Mouse (Mus musculus) common myeloid progenitor, adult 5-6 weeks (primary cell): ENCODE data around the gene Rab30. TPM values are rescaled to one million over a fixed set of nuclear protein-coding genes. Genes with fewer than 3 reads are reported as not detected.
A peak's percentile ranks its signal among the peaks of the same experiment; 100 is the strongest.

Experiments used
- ATAC-seq: replicated peaks from 2 replicates; pipeline ENCODE4 v1.8.0; 2016; ENCODE audit warnings: low read depth, mild to moderate bottlenecking, moderate TSS enrichment, inconsistent platforms; ENCODE audit not compliant: poor library complexity, severe bottlenecking
- total RNA-seq: library from RNA; stranded (forward); fragments of 200-1000, 187-1606 nt; gene quantifications from 2 replicates; pipeline ENCODE4 v1.2.3, GENCODE M21; 2017

Gene Rab30
- total RNA-seq, 1 experiment from 2014 or later = 1.8 TPM

DNA sequence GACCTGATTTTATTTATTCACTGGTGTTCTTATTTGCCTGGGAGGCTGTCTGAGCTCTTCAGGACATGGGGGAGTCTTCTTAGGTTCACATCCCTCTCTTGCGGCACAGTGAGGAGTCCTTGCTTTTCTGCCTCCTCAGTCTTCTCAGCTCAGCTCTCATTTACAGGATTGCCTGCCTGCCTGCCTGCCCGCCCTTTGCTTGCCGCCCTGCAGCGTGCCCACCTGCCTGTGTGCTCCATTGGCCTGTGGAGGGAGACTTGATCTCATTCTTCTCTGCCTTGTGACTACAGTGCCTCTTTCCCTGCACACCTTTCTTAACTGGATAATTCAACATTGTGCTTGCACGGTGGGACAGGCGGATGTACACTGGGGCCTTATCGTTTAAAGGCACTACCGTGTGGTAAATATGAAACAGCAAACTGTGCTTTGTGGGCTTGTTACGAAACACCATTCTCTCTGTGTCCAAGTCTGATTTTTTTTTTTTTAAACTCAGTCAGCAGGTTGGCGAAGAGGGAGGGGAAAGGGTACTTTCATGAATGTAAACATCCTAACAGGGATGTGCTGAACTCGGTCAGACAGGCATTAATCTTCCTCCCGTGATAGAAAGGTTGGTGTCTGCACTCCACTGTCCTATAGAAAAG lies 41.9 kb downstream of the Rab30 start:
- ATAC-seq = no peak

DNA sequence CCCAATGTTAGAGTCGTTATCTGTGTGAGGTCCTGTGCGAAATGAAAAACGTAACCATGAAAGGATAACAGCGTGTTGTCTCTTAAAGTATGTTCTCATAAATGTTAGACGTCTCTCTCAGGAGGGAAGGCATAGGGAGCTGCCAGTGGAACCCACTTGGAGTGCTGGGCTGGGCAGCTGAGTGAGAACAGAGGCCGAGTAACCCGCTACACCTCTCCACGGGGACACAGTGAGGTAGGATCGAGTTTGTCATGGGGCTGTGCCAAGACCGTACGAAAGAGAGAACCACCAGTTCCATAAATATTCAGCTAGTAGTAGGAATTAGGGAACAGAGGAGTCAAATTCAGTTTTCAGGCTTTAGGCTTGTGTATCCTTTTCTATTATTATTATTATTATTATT lies 42.5 kb downstream of the Rab30 start:
- no peak for ATAC-seq

DNA sequence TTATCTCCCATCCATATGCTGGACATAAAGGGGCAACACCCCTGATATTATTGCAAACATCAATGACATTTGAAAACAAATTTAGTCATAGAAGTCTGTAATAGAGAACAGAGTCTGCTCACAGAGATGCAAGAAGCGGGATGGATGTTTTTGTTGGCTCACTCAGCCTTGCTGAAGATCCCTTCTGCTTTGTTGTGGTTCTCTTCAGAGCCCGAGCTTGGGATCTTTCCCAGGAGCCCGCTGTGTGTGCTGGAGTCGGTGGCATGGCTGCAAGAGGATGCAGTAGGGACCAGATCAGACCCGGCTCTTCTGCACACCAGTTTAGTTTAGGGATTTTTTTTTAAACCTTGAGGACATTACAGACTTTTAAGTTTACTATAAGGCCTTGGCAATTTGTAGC lies 54.3 kb downstream of the Rab30 start:
- no peak for ATAC-seq

DNA sequence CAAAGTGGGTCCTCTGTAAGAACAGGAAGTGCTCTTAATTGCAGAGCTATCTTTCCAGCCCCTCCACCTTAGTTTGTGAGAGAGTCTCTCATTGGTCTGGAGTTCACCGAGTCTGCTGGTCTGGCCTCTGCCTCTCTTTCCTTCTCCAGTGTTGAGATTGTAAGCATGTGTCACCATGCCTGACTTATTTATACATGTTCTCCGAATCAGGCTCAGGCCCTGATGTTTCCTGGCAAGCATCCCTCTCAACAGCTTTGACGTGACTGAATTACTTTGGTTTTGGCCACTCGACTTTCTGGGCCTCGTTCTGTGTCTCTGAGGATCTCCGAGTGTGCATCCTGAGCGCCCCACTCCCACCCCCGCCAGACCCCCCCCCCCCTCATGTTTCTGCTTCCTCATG lies 55.4 kb downstream of the Rab30 start:
- ATAC-seq = no peak

DNA sequence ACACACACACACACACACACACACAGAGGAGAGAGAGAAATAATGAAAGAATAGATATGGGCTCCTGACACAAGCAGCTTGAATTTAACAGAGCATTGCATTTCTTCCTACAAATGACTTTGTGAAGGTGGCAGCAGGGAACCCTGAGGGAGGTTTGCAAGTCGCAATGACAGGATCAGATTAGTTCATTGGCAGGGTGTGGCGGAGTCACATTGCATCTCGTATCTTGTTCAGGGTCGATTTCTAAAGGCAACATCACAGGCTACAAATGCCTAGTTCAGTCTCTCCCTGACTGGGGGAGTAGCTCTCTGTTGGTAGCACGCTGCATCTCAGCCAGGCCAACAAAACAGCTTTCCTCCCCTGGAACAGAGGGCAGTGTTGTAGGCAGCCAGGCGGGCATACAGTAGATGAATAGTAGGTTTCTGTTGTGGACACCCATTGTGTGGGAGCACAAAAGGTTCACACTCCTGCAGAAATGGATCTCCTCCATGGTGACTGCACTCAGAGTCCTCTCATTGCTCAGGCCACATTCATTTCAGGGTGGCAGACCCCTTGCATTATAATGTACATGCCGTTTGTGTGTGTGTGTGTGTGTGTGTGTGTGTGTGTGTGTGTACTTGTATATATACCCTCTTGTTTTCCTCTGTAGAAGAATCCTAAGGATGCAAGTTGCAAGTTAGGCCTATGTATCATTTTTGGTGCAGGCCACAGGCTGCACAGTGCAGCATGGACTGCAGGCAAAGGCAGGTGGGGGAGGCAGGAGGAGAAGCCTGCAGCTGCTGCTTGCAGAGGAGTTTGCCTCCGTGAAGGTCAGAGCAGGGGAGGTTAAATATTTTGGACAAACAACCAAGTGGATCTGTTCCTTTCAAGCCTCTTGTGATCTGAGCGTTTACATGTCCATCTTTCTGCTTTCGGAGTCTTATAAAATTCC lies 58.5 kb downstream of the Rab30 start:
- no peak for ATAC-seq

DNA sequence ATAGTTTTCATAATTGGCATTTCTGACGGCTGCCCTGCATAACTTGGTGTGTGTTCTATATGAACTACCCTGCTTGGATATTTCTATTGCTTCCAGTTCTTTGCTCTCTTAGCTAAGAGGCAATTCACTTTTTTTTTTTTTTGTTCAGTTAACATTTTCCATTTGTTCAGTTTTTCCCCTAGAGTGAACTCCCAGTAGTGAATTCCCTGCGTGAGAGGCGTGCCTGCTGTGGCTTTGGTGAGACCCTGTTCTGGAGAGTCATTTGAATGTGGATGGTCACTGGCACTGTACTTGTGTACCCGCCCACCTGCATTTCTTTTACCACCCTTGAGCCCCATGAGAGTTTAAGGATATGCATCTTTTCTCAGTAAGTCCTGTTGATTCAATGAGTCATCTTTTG lies 60.8 kb downstream of the Rab30 start:
- ATAC-seq = no peak

DNA sequence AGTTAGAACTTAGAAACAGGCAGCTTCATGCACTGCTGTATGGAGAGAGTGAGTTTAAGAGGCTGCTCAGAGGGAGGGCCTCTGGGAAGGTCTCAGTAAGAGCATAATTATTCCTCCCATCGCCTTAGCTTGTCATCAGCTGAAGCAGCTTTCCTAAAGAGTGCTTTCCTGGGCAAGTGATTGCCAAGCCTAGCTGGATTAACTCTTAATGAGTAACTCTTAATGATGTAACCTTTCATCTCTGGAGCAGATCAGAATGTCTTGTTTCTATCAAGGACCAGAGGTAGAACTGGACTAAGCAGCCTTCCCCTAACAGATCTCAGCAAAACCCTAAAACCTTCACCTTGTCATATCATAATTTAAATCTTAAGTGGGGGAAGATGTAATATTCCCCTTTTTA lies 61.8 kb downstream of the Rab30 start:
- ATAC-seq = no peak

DNA sequence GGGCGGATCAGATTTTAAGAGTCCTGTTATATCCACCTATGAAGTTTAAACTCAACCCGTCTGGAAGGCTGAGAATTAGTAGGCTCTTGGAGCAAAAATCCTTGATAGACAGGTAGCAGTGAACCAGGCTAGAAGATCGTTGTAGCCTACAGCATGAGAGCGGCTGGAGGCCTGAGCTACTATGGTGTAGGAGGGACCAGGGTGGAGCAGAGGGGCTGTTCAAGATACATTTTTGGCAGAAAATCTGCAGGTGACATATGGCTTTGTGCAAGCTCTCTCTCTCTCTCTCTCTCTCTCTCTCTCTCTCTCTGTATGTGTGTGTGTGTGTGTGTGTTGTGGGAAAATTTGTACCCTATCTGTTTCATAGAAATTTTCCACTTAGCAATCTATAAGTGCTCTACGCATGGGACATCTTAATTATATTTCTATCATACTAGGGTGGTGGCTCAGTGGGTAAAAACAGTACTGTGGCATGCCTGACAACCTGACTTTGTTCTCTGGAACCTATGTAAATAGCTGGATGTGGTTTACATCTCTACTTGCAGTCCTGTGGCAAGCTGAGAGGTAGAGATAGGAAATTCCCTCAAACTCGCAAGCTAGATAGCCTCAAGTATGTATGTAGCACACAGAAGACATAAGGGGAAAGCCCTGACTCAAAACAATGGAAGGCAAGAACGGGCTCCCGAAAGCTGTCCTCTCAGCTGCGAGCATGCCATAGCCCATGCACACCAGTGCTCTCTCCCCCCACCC lies 63.7 kb downstream of the Rab30 start:
- no peak for ATAC-seq

DNA sequence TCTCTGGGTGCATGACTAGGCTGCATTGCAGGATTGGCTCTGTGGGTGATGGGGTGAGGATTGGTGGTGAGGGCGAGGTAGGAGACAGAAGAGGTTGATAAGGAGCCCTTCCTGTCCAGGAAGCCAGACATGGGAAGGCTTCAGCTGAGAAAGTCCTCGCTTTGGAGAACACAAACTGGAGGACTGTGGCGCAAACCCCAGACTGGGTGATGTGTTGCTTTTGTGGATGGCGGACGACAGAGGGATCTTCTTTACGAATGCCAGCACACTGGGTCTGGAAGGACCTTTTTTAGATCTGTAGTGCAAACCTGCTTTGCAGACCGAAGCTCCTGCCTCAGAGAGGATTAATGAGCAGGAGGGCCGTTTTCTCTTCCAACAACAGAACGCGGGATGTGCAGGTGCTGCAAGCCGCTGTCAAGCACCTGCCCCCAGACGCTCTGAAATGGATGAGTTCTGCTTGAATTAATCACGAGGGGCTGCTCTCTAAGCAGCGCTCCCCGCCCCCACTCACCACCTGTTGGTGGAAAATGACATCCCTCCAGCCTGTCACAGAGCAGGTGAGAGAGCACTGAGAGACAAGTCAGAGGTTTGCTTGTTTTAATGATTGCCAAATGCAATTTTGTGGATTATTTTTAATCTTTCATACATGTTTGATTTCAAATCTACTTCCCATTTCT lies 65.2 kb downstream of the Rab30 start:
- ATAC-seq = no peak

DNA sequence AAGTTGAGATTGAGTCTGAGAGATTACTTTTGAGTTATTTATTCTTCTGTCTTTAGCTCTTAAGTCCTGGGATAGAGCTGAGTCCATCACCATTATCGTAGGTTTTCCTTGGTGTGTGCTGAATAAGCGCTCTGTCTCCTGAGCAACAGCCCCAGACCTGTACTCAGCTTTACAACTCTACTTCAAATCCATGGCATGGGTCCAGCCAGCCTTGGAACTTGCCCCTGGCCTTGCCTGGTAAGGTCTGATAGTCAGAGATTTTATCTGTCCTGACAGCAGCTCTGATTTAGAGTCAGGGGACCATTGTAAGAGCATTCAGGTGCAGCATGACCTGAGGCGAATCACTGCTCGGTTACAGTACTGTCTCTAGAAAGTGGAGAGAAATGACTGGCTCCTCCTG lies 66.1 kb downstream of the Rab30 start:
- ATAC-seq = no peak

DNA sequence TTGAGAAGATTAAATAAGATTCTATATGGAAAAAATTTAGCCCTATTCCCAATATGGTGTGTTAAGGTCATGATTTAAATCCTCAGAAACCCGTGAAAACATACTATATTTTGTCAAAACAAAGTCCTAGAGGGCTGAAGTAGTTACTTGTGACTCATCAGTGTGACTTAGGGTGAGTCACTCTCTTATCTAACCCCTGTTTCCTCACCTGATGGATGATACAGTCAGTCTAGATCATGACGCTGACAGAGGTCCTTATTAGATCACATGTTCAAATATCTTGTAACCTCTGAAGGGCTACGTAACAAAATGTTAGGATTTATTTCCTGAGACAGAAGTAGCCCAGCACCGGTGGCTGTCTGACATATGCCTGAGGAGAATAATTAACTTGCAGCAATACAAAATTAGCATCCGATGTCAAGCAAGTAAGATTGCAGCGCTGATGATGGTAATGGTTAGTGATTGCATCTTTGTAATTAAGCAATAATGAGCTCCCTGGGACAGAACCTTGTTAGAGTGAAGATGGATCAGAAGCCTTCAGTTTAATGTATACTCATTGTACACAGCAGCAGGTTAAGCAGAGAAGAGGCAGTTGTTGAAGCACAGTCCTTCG lies 70.4 kb downstream of the Rab30 start:
- ATAC-seq = no peak

DNA sequence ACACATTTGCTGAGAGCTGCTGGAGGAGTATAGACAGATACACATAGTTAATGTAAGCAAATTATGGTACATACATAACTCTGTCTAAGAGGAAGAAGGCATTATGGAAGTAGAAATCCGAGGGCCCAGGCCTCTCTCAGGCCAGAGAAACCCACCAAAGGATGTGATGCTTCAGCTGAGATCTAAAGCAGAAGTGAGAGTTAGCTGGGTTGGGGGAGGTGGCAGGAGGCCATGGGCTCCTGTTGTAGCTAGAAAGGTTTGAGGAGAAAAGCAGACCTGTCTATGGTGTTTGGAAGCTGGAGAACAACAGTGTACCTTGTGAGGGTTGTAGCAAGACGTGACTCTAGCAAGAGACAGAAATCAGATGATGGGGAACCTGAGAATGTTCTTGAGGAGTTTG lies 75.8 kb downstream of the Rab30 start:
- peak; percentile 88 for ATAC-seq

DNA sequence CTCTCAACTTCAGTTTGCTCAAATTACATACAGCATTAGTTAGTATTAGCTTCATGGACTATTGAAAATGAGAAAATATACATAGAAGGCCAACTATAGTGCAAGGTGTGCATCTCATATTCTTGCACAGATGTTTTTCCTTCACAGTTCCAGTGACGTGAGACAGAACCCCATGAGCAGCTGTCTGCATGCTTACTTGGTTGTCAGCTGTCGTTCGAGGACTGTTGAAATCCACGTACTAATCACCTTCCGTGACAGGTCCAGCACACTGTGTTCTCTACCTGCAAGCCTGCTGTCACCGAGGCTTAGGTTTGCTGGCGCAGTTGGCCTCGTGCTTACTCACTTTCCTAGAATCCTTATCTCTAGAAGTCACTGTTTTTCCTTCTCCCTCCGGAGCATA lies 76.5 kb downstream of the Rab30 start:
- no peak for ATAC-seq

DNA sequence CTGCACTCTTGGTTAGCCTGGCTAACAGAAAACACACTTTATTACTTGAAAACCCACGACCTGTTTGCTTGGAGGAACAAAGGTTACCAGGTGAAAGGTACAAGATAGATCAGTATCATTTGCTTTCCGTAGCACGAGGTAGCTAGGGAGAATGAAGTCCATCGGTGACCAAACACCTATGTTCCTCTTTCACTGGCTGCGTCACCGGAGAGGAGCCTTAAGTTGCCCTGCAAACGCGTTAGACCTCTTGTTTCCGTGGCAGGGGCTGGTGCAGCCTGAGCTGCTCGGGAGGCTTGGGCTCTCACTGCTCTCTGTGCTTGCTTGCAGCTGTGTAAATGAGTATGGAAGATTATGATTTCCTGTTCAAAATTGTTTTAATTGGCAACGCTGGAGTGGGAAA lies 78.3 kb downstream of the Rab30 start:
- no peak for ATAC-seq

DNA sequence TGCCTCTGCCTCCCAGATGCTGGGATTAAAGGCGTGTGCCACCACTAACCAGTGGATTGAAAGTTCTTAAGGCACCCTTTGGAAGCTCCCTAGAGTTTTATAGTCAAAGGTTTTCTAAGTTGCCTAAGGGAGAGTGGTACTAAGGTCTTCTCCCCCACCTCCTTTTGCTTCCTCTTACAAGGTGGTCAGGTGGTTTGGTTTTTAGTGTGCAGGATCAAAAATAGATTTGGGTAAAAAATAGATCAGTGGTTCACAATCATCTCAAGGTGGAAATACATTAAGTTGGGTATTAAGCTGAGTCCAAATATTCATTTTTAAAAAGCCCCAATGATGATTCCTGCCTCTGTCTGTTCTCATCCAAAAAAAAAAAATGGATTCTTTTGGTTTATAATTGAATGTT lies 79.0 kb downstream of the Rab30 start:
- no peak for ATAC-seq

DNA sequence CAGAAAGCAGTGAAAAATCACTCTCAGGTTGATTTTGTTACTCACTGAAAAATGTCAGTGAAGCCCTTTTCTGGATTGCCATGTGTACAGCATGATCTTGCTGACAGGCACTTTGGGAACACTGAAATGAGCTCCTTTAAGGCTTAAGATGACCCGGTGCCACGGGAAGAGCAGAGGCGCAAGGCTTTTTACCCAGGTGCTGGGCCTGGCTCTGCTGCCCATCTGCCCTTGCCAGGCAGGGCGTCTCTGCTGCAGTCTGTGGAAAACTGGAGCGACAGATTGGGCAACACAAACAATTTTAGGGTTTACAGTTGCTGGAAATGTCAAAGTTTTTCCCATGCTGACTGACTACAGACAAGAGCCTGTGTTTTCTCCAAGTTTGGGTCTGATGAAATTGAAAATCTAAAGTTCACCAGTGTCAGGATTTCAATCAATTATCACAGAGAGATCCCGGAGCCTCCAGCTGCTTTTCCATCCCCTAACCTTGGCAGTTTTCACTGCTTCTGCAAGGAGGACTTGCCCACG lies 79.6 kb downstream of the Rab30 start:
- no peak for ATAC-seq

DNA sequence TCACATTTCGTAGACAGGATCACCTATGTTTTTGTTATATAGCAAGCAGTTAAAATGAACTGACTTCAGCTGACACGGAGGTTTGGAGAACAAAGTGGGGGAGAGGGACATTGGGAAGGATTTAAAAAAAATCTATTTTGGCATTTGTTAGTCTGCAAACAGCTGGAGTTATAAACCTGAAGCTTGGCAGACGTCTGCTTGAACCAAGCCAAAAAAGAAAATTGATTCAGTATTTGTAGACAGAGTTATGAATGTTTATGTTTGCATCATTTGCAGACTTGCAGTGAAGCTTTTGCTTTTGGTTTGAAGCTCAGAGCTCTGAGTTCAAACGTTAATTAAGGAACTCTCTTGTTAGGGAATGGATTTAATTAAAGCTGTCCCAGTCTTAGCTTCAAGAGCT lies 80.5 kb downstream of the Rab30 start:
- no peak for ATAC-seq

DNA sequence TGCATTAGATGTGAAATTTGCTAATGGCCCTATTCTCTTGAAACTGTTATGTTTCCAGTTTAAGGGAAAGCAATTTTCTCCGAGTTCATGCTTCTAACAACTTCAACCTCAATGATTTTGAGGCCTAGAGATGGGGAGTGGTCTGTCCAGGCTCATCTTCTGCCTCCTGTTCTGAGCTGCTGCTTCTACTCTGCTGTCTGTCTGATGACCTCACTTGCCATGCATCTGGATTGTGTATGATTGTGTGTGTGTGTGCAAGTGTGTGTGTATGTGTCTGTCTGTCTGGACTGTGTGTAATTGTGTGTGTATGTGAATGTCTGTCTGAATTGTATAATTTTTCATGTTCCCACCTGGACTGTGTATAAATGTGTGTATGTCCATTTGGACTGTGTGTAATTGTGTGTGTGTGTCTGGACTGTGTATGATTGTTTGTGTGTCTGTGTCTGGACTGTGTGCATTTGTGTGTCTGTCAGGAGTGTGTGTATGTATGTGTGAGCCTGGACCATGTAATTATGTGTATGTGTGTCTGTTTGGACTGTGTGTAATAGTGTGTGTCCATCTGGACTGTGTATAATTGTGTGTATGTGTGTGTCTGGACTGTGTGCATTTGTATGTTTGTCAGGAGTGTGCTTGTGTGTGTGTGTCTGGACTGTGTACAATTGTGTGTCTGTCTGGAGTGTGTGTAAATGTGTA lies 81.2 kb downstream of the Rab30 start:
- ATAC-seq = no peak

DNA sequence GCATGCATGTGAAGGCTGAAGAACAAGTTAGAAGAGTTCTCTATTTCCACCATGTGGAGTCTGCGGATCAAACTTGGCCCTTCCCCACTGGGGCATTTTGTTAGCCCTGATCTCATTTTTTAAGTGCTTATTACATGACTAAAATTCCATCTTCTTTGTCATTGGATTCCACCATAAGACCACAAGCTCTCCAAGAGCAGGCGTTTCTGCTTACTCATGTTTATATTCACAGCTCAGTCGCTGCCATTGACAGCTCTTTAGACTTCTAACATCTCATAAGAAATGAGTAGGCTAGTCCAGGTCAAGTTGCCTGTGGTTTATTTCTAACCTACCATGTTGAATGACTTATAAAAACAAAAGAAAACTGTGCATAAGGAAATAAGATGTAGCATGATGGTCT lies 84.8 kb downstream of the Rab30 start:
- no peak for ATAC-seq
